Comparison of ENCODE assay signal across 8 mouse cellular contexts in genomic region chr3:153984428-153985340, GRCm38 (mm10). TPM values are rescaled to one million over a fixed set of nuclear protein-coding genes. Genes with fewer than 3 reads are reported as not detected.
A peak's percentile ranks its signal among the peaks of the same experiment; 100 is the strongest.
DNase-seq lines count a peak whose midpoint lies in the region; ATAC-seq lines count a peak whose summit lies in the region.

No protein-coding gene starts in this region.

- WGBS in kidney, embryonic 15.5 days: 49% methylated on average over 10 of the region's 10 CpGs

- no peaks in the 10 kb centered on the region for H3K27me3 ChIP-seq in kidney, embryonic 15.5 days

- no peak overlapping the region for H3K9ac ChIP-seq in kidney, embryonic 15.5 days

- H3K27ac ChIP-seq in kidney, embryonic 15.5 days: no peak overlapping the region

- H3K4me3 ChIP-seq in kidney, embryonic 15.5 days (replicated peaks): no peak overlapping the region

- no peaks in the 10 kb centered on the region for H3K36me3 ChIP-seq in kidney, embryonic 15.5 days

- H3K4me2 ChIP-seq in kidney, embryonic 15.5 days: 0 out of 2 replicates have a peak overlapping the region, but pooled peaks have one; percentile 14

- no peaks in the 10 kb centered on the region for H3K9me3 ChIP-seq in kidney, embryonic 15.5 days (replicated peaks)

- H3K4me1 ChIP-seq in kidney, embryonic 15.5 days: 0 out of 2 replicates have a peak, but pooled peaks cover 2% of the 10 kb centered on the region

- peak; percentile 35 for DNase-seq in right cerebral cortex, adult 18-20 months
- DNase-seq in right cerebral cortex, postnatal 25 days: no peak
- DNase-seq in ZHBTc4 (ENCODE audit: low read depth, low spot score): peak; percentile 62
- no peak for DNase-seq in adrenal gland, adult 18-20 months (ENCODE audit: low spot score in 2 of 2)
- DNase-seq in layer of hippocampus, adult 9-11 months: no peak

- peak; percentile 68; the same call in 1 of the 2 replicates for ATAC-seq in erythroblast, adult 5-6 weeks (replicated peaks; ENCODE audit: low FRiP score, poor library complexity, severe bottlenecking)
- peak; percentile 78 for ATAC-seq in kidney, embryonic 15.5 days (replicated peaks; ENCODE audit: low FRiP score)
- peak; percentile 94 for ATAC-seq in megakaryocyte progenitor cell, adult 5-6 weeks (replicated peaks; ENCODE audit: poor library complexity)

RNA-seq across cellular contexts. Expression of gene Slc44a5, which starts 11.4 kb away (rescaled TPM):
- total RNA-seq in erythroblast, adult 5-6 weeks (2015; ENCODE audit: low replicate concordance): not detected in 2 replicates
- total RNA-seq in erythroblast, adult 5-6 weeks (2017; ENCODE audit: low replicate concordance): not detected in 2 replicates
- 0.50 and 0.58 TPM in 2 replicates for polyA plus RNA-seq in kidney, embryonic 15.5 days (2015; fragmentation: Nextera tagmentation; extraction: Ambion mirVana)
- total RNA-seq in megakaryocyte progenitor cell, adult 5-6 weeks (2015): not detected in 2 replicates
- not detected in 2 replicates for total RNA-seq in megakaryocyte progenitor cell, adult 5-6 weeks (2017)
- total RNA-seq in adrenal gland, adult 18-20 months (2021): under 1 TPM in 1 of 2 experiments, not detected in 1; 0.16 TPM

RNA-seq across cellular contexts. Expression of gene Acadm, which starts 40.3 kb away (rescaled TPM):
- total RNA-seq in erythroblast, adult 5-6 weeks (2015; ENCODE audit: low replicate concordance): 25.6 and 25.9 TPM in 2 replicates
- total RNA-seq in erythroblast, adult 5-6 weeks (2017; ENCODE audit: low replicate concordance): 25.6 TPM in 2 replicates
- 113 and 122 TPM in 2 replicates for polyA plus RNA-seq in kidney, embryonic 15.5 days (2015; fragmentation: Nextera tagmentation; extraction: Ambion mirVana)
- 65.5 and 70.0 TPM in 2 replicates for total RNA-seq in megakaryocyte progenitor cell, adult 5-6 weeks (2015)
- total RNA-seq in megakaryocyte progenitor cell, adult 5-6 weeks (2017): 216 TPM in 2 replicates
- 100 to 1,000 TPM; 734 to 946 TPM for total RNA-seq in adrenal gland, adult 18-20 months (2021)

Comparison
In these comparisons a context has a peak if more than half of its experiments do, and no peak if none do; other contexts are left out.
1. DNase-seq: peak in right cerebral cortex, adult 18-20 months (single experiment) and ZHBTc4 (single experiment); none in right cerebral cortex, postnatal 25 days (single experiment), adrenal gland, adult 18-20 months (0 of 2) and layer of hippocampus, adult 9-11 months (single experiment).
2. Peak in every context shown above with its lines, with median percentiles within 50 percentile points of each other: ATAC-seq.